Mouse (Mus musculus): Measurements from ENCODE around the gene Lgmn. TPM values are rescaled to one million over a fixed set of nuclear protein-coding genes. Genes with fewer than 3 reads are reported as not detected.

Gene Lgmn
- polyA plus RNA-seq, 1 experiment = 73.8 TPM

DNA sequence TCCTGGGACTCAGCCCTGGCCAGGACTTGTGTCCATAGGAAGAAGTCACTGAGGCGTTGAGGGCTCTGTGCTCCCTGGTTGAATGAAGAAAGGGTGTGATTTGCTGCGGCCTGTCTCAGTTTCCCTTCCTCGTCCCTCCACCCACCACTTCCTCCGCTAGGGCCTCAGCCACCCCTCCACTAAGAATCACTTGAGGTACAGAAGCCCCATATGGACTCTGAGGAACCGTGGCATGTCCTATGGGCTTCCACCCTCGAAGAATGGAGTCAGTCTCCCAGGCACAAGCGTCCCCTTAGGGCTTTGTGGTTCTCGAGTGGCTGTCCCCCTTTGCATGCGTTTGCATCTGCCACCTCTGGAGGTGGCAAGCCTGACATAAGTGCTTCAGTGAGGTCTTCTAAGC is 56.3 kb downstream of the Lgmn start:
- no peaks in the 10 kb centered on the region for H3K4me1 ChIP-seq (ENCODE audit: control insufficient read depth, insufficient read depth, low read length)
- TF ChIP-seq POLR2A (IDR thresholded peaks at IDR 0.05; ENCODE audit: low read depth, low read length) = no peak
- no peak for TF ChIP-seq CTCF (IDR thresholded peaks at IDR 0.05; ENCODE audit: borderline replicate concordance, insufficient read depth, low read length)
- no peak overlapping the region for H3K27ac ChIP-seq (ENCODE audit: insufficient read depth, low read length)
- H3K4me3 ChIP-seq (ENCODE audit: insufficient read depth, low read length) = no peak overlapping the region

DNA sequence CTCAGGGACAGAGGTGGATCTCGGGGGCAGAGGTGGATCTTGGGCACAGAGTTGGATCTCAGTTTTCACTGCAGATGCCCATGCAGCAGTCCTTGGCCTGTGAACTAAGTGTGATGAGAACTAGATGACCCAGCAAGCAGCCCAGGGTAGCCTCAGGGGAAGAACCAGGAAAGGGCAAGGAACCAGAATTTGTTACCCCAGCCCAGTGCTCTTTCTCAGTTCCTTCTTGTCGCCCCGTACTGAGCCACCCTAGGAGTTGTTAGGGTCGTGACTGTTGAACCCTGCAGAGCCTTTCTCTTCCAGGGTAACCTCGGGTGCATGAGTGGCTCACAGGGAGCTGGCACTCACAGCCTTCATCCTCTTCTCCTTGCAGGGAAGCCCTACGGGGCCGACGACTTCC is 57.4 kb downstream of the Lgmn start:
- Histone ChIP-seq H3K4me3 (ENCODE audit: insufficient read depth, low read length) (no peak overlapping the region), H3K27ac (ENCODE audit: insufficient read depth, low read length) (no peak overlapping the region), H3K4me1 (ENCODE audit: control insufficient read depth, insufficient read depth, low read length) (no peaks in the 10 kb centered on the region)
- TF ChIP-seq CTCF (IDR thresholded peaks at IDR 0.05; ENCODE audit: borderline replicate concordance, insufficient read depth, low read length) (no peak), POLR2A (IDR thresholded peaks at IDR 0.05; ENCODE audit: low read depth, low read length) (no peak)

DNA sequence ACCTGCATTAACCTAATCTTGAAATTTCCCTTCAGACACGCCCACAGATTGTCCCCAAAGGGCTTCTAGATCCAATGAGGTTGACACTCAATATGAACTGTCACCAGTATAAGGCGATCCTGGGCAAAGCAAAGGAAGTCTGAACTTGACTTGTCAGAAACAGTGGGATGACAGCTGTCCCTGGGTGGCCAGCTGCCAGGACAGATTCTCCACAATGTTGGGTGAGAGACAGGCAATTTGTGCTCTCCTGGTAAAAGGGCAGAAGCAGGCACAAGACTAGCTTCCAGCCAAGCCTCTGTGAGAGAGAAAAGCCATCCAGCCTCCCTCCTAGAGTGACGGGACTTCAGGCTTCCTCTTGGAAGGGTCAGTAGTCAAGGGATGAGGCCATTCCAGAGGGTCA is 67.3 kb downstream of the Lgmn start:
- TF ChIP-seq POLR2A (IDR thresholded peaks at IDR 0.05; ENCODE audit: low read depth, low read length) (no peak), CTCF (IDR thresholded peaks at IDR 0.05; ENCODE audit: borderline replicate concordance, insufficient read depth, low read length) (no peak)
- H3K27ac ChIP-seq (ENCODE audit: insufficient read depth, low read length) = no peak overlapping the region
- H3K4me1 ChIP-seq (ENCODE audit: control insufficient read depth, insufficient read depth, low read length) = no peaks in the 10 kb centered on the region
- no peak overlapping the region for H3K4me3 ChIP-seq (ENCODE audit: insufficient read depth, low read length)

GRCm38 (mm10) chr12:102370931-102371500 is 68.6 kb downstream of the Lgmn start:
- no peak overlapping the region for H3K27ac ChIP-seq (ENCODE audit: insufficient read depth, low read length)
- H3K4me3 ChIP-seq (ENCODE audit: insufficient read depth, low read length) = no peak overlapping the region
- no peaks in the 10 kb centered on the region for H3K4me1 ChIP-seq (ENCODE audit: control insufficient read depth, insufficient read depth, low read length)
- TF ChIP-seq CTCF (IDR thresholded peaks at IDR 0.05; ENCODE audit: borderline replicate concordance, insufficient read depth, low read length) = no peak
- no peak for TF ChIP-seq POLR2A (IDR thresholded peaks at IDR 0.05; ENCODE audit: low read depth, low read length)

- Histone ChIP-seq H3K27ac (ENCODE audit: insufficient read depth, low read length) (no peak overlapping the region), H3K4me1 (ENCODE audit: control insufficient read depth, insufficient read depth, low read length) (no peaks in the 10 kb centered on the region), H3K4me3 (ENCODE audit: insufficient read depth, low read length) (no peak overlapping the region)
- TF ChIP-seq POLR2A (IDR thresholded peaks at IDR 0.05; ENCODE audit: low read depth, low read length) (no peak), CTCF (IDR thresholded peaks at IDR 0.05; ENCODE audit: borderline replicate concordance, insufficient read depth, low read length) (no peak)
Measured at GRCm38 (mm10) chr12:102369488-102370235, 70.0 kb downstream of the Lgmn start.

- TF ChIP-seq CTCF (IDR thresholded peaks at IDR 0.05; ENCODE audit: borderline replicate concordance, insufficient read depth, low read length) (no peak), POLR2A (IDR thresholded peaks at IDR 0.05; ENCODE audit: low read depth, low read length) (no peak)
- no peaks in the 10 kb centered on the region for H3K4me1 ChIP-seq (ENCODE audit: control insufficient read depth, insufficient read depth, low read length)
- no peak overlapping the region for H3K4me3 ChIP-seq (ENCODE audit: insufficient read depth, low read length)
- H3K27ac ChIP-seq (ENCODE audit: insufficient read depth, low read length) = no peak overlapping the region
Measured at GRCm38 (mm10) chr12:102368556-102368955, 71.1 kb downstream of the Lgmn start.

- no peak overlapping the region for H3K27ac ChIP-seq (ENCODE audit: insufficient read depth, low read length)
- TF ChIP-seq POLR2A (IDR thresholded peaks at IDR 0.05; ENCODE audit: low read depth, low read length) = no peak
- TF ChIP-seq CTCF (IDR thresholded peaks at IDR 0.05; ENCODE audit: borderline replicate concordance, insufficient read depth, low read length) = no peak
- no peak overlapping the region for H3K4me3 ChIP-seq (ENCODE audit: insufficient read depth, low read length)
- H3K4me1 ChIP-seq (ENCODE audit: control insufficient read depth, insufficient read depth, low read length) = no peaks in the 10 kb centered on the region
Measured at GRCm38 (mm10) chr12:102368066-102368465, 71.5 kb downstream of the Lgmn start.

DNA sequence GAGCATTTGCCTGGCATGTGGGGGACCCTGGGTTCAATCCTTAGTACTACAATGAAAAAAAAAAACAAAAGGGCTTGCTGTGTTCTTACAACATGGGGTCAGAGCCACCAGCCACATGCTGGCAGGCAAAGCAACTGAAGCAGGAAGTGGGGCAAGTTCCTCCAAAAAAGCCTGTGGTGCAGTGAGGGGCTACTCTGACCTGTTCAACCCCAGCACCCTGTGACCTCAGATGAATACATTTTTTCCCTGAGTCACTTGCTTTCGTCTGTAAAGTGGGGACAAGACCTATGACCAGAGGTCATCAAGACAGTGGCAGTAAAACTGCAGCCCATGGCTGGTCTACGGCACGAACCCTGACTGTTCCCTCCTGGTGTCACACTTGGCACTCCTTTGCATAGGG is 72.5 kb downstream of the Lgmn start:
- no peak overlapping the region for H3K4me3 ChIP-seq (ENCODE audit: insufficient read depth, low read length)
- H3K4me1 ChIP-seq (ENCODE audit: control insufficient read depth, insufficient read depth, low read length) = no peaks in the 10 kb centered on the region
- TF ChIP-seq CTCF (IDR thresholded peaks at IDR 0.05; ENCODE audit: borderline replicate concordance, insufficient read depth, low read length) (no peak), POLR2A (IDR thresholded peaks at IDR 0.05; ENCODE audit: low read depth, low read length) (no peak)
- H3K27ac ChIP-seq (ENCODE audit: insufficient read depth, low read length) = no peak overlapping the region

- Histone ChIP-seq H3K4me1 (ENCODE audit: control insufficient read depth, insufficient read depth, low read length) (no peaks in the 10 kb centered on the region), H3K4me3 (ENCODE audit: insufficient read depth, low read length) (no peak overlapping the region), H3K27ac (ENCODE audit: insufficient read depth, low read length) (no peak overlapping the region)
- TF ChIP-seq CTCF (IDR thresholded peaks at IDR 0.05; ENCODE audit: borderline replicate concordance, insufficient read depth, low read length) (no peak), POLR2A (IDR thresholded peaks at IDR 0.05; ENCODE audit: low read depth, low read length) (no peak)
Measured at GRCm38 (mm10) chr12:102366126-102366816, 73.3 kb downstream of the Lgmn start.

DNA sequence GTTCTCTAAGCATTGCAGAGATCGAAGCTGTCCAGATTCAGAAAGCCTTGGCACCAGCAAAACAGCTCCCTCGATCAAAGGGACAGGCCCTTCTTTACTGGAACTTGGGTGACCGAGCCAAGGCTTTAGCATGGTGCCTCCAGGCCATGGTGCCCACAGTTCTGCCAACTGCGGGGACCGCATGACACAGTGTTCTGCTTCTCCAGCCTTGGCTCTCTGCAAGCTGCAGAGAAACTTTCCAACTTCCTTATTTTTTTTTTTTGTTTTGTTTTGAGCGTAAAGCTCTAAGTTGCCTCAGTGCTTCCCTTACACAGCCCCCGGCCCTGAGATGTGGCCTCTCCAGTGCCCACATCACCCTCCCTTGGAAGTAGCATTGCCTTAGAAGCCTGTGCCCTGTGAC is 74.6 kb downstream of the Lgmn start:
- TF ChIP-seq CTCF (IDR thresholded peaks at IDR 0.05; ENCODE audit: borderline replicate concordance, insufficient read depth, low read length) (no peak), POLR2A (IDR thresholded peaks at IDR 0.05; ENCODE audit: low read depth, low read length) (no peak)
- no peak overlapping the region for H3K4me3 ChIP-seq (ENCODE audit: insufficient read depth, low read length)
- H3K27ac ChIP-seq (ENCODE audit: insufficient read depth, low read length) = no peak overlapping the region
- no peaks in the 10 kb centered on the region for H3K4me1 ChIP-seq (ENCODE audit: control insufficient read depth, insufficient read depth, low read length)
